Mouse (Mus musculus): ENCODE measurements around the gene Gtpbp8. TPM values are rescaled to one million over a fixed set of nuclear protein-coding genes. Genes with fewer than 3 reads are reported as not detected.

The Gtpbp8 gene
- polyA plus RNA-seq, 2 experiments: 12.5 to 27.2 TPM

GRCm38 (mm10) chr16:44725286-44726223 lies 20.6 kb downstream of the Gtpbp8 start:
- Histone ChIP-seq H3K36me3 (ENCODE audit: control insufficient read depth, insufficient read depth, low read length) (peaks cover 26% of the 10 kb centered on the region), H3K9ac (ENCODE audit: low read depth, low read length, severe bottlenecking) (peak overlapping the region; percentile 84; the same call in 1 of the 2 replicates), H3K27ac (replicated peaks; ENCODE audit: low read depth, low read length) (no peak overlapping the region; the same call in 1 of the 2 replicates), H3K4me1 (ENCODE audit: control insufficient read depth, insufficient read depth, low read length) (peaks cover 12% of the 10 kb centered on the region; the same call in 1 of the 2 replicates), H3K4me2 (replicated peaks; ENCODE audit: low read depth, low read length, severe bottlenecking) (peak overlapping the region; percentile 56), H3K27me3 (ENCODE audit: control insufficient read depth, insufficient read depth, low read length) (no peaks in the 10 kb centered on the region), H3K9me3 (ENCODE audit: control insufficient read depth, low read length) (no peaks in the 10 kb centered on the region), H3K4me3 (replicated peaks; ENCODE audit: low read length) (peak overlapping the region; percentile 79)
- ATAC-seq (ENCODE audit: low FRiP score, low read depth) (no peak), DNase-seq (ENCODE audit: low spot score) (peak; percentile 85)
- no peak for TF ChIP-seq POLR2A (IDR thresholded peaks at IDR 0.05; ENCODE audit: borderline replicate concordance, extremely low read depth, insufficient read depth, insufficient read length)
- WGBS: 41% methylated on average over 14 of the region's 14 CpGs

- ATAC-seq (ENCODE audit: low FRiP score, low read depth): peak; percentile 34
Observed at GRCm38 (mm10) chr16:44724847-44725246, 21.3 kb downstream of the Gtpbp8 start.

GRCm38 (mm10) chr16:44724083-44724787 lies 21.9 kb downstream of the Gtpbp8 start, which contains the start of gene Nepro:
Gene Nepro, plus strand, starts transcription at chr16:44724301.
- ATAC-seq (ENCODE audit: low FRiP score, low read depth) (peak; percentile 96), DNase-seq (ENCODE audit: low spot score) (peak; percentile 90)
- peaks cover 12% of the 10 kb centered on the region; the same call in 1 of the 2 replicates for H3K4me1 ChIP-seq (ENCODE audit: control insufficient read depth, insufficient read depth, low read length)
- under 1% methylated on average over 42 of the region's 64 CpGs for WGBS
- peak; percentile 52; the same call in 1 of the 2 replicates for TF ChIP-seq POLR2A (IDR thresholded peaks at IDR 0.05; ENCODE audit: borderline replicate concordance, extremely low read depth, insufficient read depth, insufficient read length)
- H3K4me3 ChIP-seq (replicated peaks; ENCODE audit: low read length): peak within 1 kb of the TSS; percentile 79
- H3K36me3 ChIP-seq (ENCODE audit: control insufficient read depth, insufficient read depth, low read length): peaks cover 29% of the 10 kb centered on the region
- H3K9me3 ChIP-seq (ENCODE audit: control insufficient read depth, low read length): no peaks in the 10 kb centered on the region
- H3K27ac ChIP-seq (replicated peaks; ENCODE audit: low read depth, low read length): peak within 1 kb of the TSS; percentile 90
- H3K27me3 ChIP-seq (ENCODE audit: control insufficient read depth, insufficient read depth, low read length): no peaks in the 10 kb centered on the region
- H3K4me2 ChIP-seq (replicated peaks; ENCODE audit: low read depth, low read length, severe bottlenecking): peak within 1 kb of the TSS; percentile 56
- H3K9ac ChIP-seq (ENCODE audit: low read depth, low read length, severe bottlenecking): peak within 1 kb of the TSS; percentile 84

More at GRCm38 (mm10) chr16:44724847-44725246, 21.3 kb downstream of the Gtpbp8 start:
- under 1% methylated on average over 14 of the region's 14 CpGs for WGBS
- H3K27me3 ChIP-seq (ENCODE audit: control insufficient read depth, insufficient read depth, low read length): no peaks in the 10 kb centered on the region
- peak overlapping the region; percentile 79 for H3K4me3 ChIP-seq (replicated peaks; ENCODE audit: low read length)
- H3K9ac ChIP-seq (ENCODE audit: low read depth, low read length, severe bottlenecking): peak overlapping the region; percentile 84
- peak overlapping the region; percentile 56 for H3K4me2 ChIP-seq (replicated peaks; ENCODE audit: low read depth, low read length, severe bottlenecking)
- H3K27ac ChIP-seq (replicated peaks; ENCODE audit: low read depth, low read length): peak overlapping the region; percentile 90
- H3K9me3 ChIP-seq (ENCODE audit: control insufficient read depth, low read length): no peaks in the 10 kb centered on the region
- no peak for TF ChIP-seq POLR2A (IDR thresholded peaks at IDR 0.05; ENCODE audit: borderline replicate concordance, extremely low read depth, insufficient read depth, insufficient read length)
- peak; percentile 67 for DNase-seq (ENCODE audit: low spot score)
- peaks cover 12% of the 10 kb centered on the region; the same call in 1 of the 2 replicates for H3K4me1 ChIP-seq (ENCODE audit: control insufficient read depth, insufficient read depth, low read length)
- H3K36me3 ChIP-seq (ENCODE audit: control insufficient read depth, insufficient read depth, low read length): peaks cover 32% of the 10 kb centered on the region

- WGBS: 58% methylated on average over 2 of the region's 2 CpGs
- Histone ChIP-seq H3K9me3 (ENCODE audit: control insufficient read depth, low read length) (no peaks in the 10 kb centered on the region), H3K27me3 (ENCODE audit: control insufficient read depth, insufficient read depth, low read length) (no peaks in the 10 kb centered on the region), H3K4me2 (replicated peaks; ENCODE audit: low read depth, low read length, severe bottlenecking) (no peak overlapping the region), H3K9ac (ENCODE audit: low read depth, low read length, severe bottlenecking) (no peak overlapping the region), H3K27ac (replicated peaks; ENCODE audit: low read depth, low read length) (no peak overlapping the region), H3K36me3 (ENCODE audit: control insufficient read depth, insufficient read depth, low read length) (peaks cover 18% of the 10 kb centered on the region), H3K4me1 (ENCODE audit: control insufficient read depth, insufficient read depth, low read length) (peaks cover 12% of the 10 kb centered on the region; the same call in 1 of the 2 replicates), H3K4me3 (replicated peaks; ENCODE audit: low read length) (no peak overlapping the region)
- ATAC-seq (ENCODE audit: low FRiP score, low read depth) (no peak), DNase-seq (ENCODE audit: low spot score) (peak; percentile 13)
- no peak for TF ChIP-seq POLR2A (IDR thresholded peaks at IDR 0.05; ENCODE audit: borderline replicate concordance, extremely low read depth, insufficient read depth, insufficient read length)
Observed at GRCm38 (mm10) chr16:44722666-44723065, 23.5 kb downstream of the Gtpbp8 start.

- Histone ChIP-seq H3K9me3 (ENCODE audit: control insufficient read depth, low read length) (no peaks in the 10 kb centered on the region), H3K9ac (ENCODE audit: low read depth, low read length, severe bottlenecking) (no peak overlapping the region), H3K4me2 (replicated peaks; ENCODE audit: low read depth, low read length, severe bottlenecking) (no peak overlapping the region), H3K36me3 (ENCODE audit: control insufficient read depth, insufficient read depth, low read length) (peaks cover 9% of the 10 kb centered on the region; the same call in 1 of the 2 replicates), H3K27me3 (ENCODE audit: control insufficient read depth, insufficient read depth, low read length) (no peaks in the 10 kb centered on the region), H3K27ac (replicated peaks; ENCODE audit: low read depth, low read length) (no peak overlapping the region), H3K4me1 (ENCODE audit: control insufficient read depth, insufficient read depth, low read length) (peaks cover 16% of the 10 kb centered on the region; the same call in 1 of the 2 replicates), H3K4me3 (replicated peaks; ENCODE audit: low read length) (no peak overlapping the region)
- no peak for TF ChIP-seq POLR2A (IDR thresholded peaks at IDR 0.05; ENCODE audit: borderline replicate concordance, extremely low read depth, insufficient read depth, insufficient read length)
- DNase-seq (ENCODE audit: low spot score): no peak
- ATAC-seq (ENCODE audit: low FRiP score, low read depth): no peak
- WGBS: 73% methylated on average over 3 of the region's 3 CpGs
Observed at GRCm38 (mm10) chr16:44720518-44720917, 25.6 kb downstream of the Gtpbp8 start.

Data from limb, embryonic 14.5 days (tissue).